11 mouse cellular contexts compared by ENCODE assay signal in the genomic region with DNA sequence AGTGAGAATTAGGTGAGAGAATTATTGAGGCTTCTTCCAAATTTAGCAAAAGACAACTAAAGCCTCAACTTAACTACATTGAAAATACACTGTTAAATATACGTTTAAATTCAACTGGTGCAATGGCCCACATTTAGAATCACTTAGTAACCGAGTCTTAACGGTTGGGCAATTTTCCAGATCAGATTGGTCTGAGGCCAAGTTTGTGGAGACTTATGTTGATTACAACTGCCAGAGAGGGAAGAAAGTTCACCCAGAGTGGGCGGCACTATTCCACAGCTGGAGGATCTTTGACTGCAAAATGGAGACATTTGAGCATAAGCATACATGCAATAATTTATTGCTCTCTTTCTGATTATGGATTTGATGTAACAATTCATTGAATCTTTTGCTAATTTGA.
DNase-seq lines count a peak whose midpoint lies in the region; ATAC-seq lines count a peak whose summit lies in the region.
"Had no signal": no experiment of that assay in that cellular context is flagged by ENCODE, and none has a peak within 500 bp of the region (broad histone marks: within the 10 kb centered on the region; RNA-seq: fewer than 3 reads in every experiment).

No protein-coding gene starts in this region.

- WGBS in lung, embryonic 16.5 days: 14% methylated on average over 4 of the region's 4 CpGs

- no peak overlapping the region for H3K4me2 ChIP-seq in lung, embryonic 16.5 days (ENCODE audit: low read depth, low read length)
- H3K4me2 ChIP-seq: hindbrain, embryonic 15.5 days had no signal

- no peak overlapping the region for H3K4me3 ChIP-seq in lung, embryonic 16.5 days (ENCODE audit: low read length)
- H3K4me3 ChIP-seq: hindbrain, embryonic 15.5 days had no signal

- H3K9ac ChIP-seq in lung, embryonic 16.5 days (ENCODE audit: low read length): no peak overlapping the region
- H3K9ac ChIP-seq: hindbrain, embryonic 15.5 days had no signal

- no peaks in the 10 kb centered on the region for H3K4me1 ChIP-seq in lung, embryonic 16.5 days (replicated peaks; ENCODE audit: control insufficient read depth, insufficient read depth, low read length)
- H3K4me1 ChIP-seq: hindbrain, embryonic 15.5 days had no signal

- peak; percentile 67 for ATAC-seq in lung, embryonic 16.5 days (ENCODE audit: low read depth)

- no peaks in the 10 kb centered on the region; the same call in 1 of the 2 replicates for H3K9me3 ChIP-seq in lung, embryonic 16.5 days (ENCODE audit: control insufficient read depth, low read length)

- no peak overlapping the region for H3K27ac ChIP-seq in lung, embryonic 16.5 days (ENCODE audit: low read length)
- H3K27ac ChIP-seq: hindbrain, embryonic 15.5 days had no signal

- no peaks in the 10 kb centered on the region for H3K27me3 ChIP-seq in lung, embryonic 16.5 days (ENCODE audit: control insufficient read depth, insufficient read depth, low read depth, low read length)
- H3K27me3 ChIP-seq: hindbrain, embryonic 15.5 days had no signal

- peak; percentile 9 to 19 for DNase-seq in cerebellum, postnatal 14 days
- no peak for DNase-seq in cerebellum, adult 11 months
- DNase-seq in lung, postnatal 25 days (ENCODE audit: low spot score): no peak
- peak; percentile 32 for DNase-seq in adrenal gland, postnatal 14 days
- peak; percentile 53 to 67 for DNase-seq in kidney, postnatal 36 days
- no peak for DNase-seq in gastrocnemius, adult 8-10 months (ENCODE audit: low spot score in 2 of 2)
- no peak for DNase-seq in thymus, postnatal 4 days
- DNase-seq: B cell, adult 2 months; spleen, adult 18-20 months had no signal

- H3K36me3 ChIP-seq in lung, embryonic 16.5 days (ENCODE audit: control insufficient read depth, insufficient read depth, low read length): no peaks in the 10 kb centered on the region
- H3K36me3 ChIP-seq: hindbrain, embryonic 15.5 days had no signal

Comparison
In these comparisons a context has a peak if more than half of its experiments do, and no peak if none do; other contexts are left out.
1. DNase-seq: peak in cerebellum, postnatal 14 days (2 of 2), adrenal gland, postnatal 14 days (single experiment) and kidney, postnatal 36 days (2 of 2); none in cerebellum, adult 11 months (single experiment), lung, postnatal 25 days (single experiment), gastrocnemius, adult 8-10 months (0 of 2) and thymus, postnatal 4 days (single experiment).